Mouse (Mus musculus): ENCODE measurements at regions not wholly inside any gene's neighbourhood (a gene's known extent, or its start where the extent isn't known, plus 50 kb on each side); places are given as distances from the start of the nearest gene placed in this dataset.

- TF ChIP-seq GATA1 (IDR thresholded peaks at IDR 0.05; ENCODE audit: borderline replicate concordance, low read length) = no peak
- TF ChIP-seq FLI1 (IDR thresholded peaks at IDR 0.05; ENCODE audit: low read length) = no peak
Observed at GRCm38 (mm10) chr1:143910530-143910929, 93.4 kb downstream of the Rgs2 start.

Data from megakaryocyte, embryonic 14.5 days (primary cell).